Mouse (Mus musculus) kidney, embryonic 14.5 days (tissue): ENCODE measurements around the gene 4930519G04Rik. TPM values are rescaled to one million over a fixed set of nuclear protein-coding genes. Genes with fewer than 3 reads are reported as not detected.
"Not testable (repeated sequence)": the region's sequence is repeated elsewhere in the genome, so short reads cannot be mapped to it uniquely, and the experiment has no call there.

Experiments used
- ATAC-seq: fragments of 200-750 bp; cut with Nextera tagmentation; 2 replicates; pipeline ENCODE4 v1.8.0; 2017; ENCODE audit warnings: moderate number of reproducible peaks, mild to moderate bottlenecking, moderate TSS enrichment, moderate library complexity; ENCODE audit not compliant: low FRiP score, low TSS enrichment
- H3K27ac ChIP-seq: fragments of 300-500 bp; sonication (generic); 2 replicates; pipeline ENCODE4 v1.5.1; 2014; ENCODE audit warnings: low read depth, mild to moderate bottlenecking, low read length, moderate library complexity, mixed read lengths
- H3K27me3 ChIP-seq: fragments of 300-500 bp; sonication (generic); 2 replicates; pipeline ENCODE4 v1.6.1; 2014; ENCODE audit warnings: mild to moderate bottlenecking, low read length; ENCODE audit not compliant: control insufficient read depth, insufficient read depth
- H3K36me3 ChIP-seq: fragments of 300-500 bp; sonication (generic); 2 replicates; pipeline ENCODE4 v1.6.1; 2014; ENCODE audit warnings: low read length, mixed read lengths; ENCODE audit not compliant: control insufficient read depth, insufficient read depth
- H3K4me1 ChIP-seq: fragments of 300-500 bp; sonication (generic); 2 replicates; pipeline ENCODE4 v1.6.1; 2014; ENCODE audit warnings: low read length, mixed read lengths; ENCODE audit not compliant: control insufficient read depth, insufficient read depth
- H3K4me2 ChIP-seq: fragments of 300-500 bp; sonication (generic); replicated peaks from 2 replicates; pipeline ENCODE4 v1.6.1; 2014; ENCODE audit warnings: low read depth, mild to moderate bottlenecking, low read length
- H3K4me3 ChIP-seq: fragments of 300-500 bp; sonication (generic); 2 replicates; pipeline ENCODE4 v1.5.1; 2014; ENCODE audit warnings: mild to moderate bottlenecking, low read length
- H3K9ac ChIP-seq: fragments of 300-500 bp; sonication (generic); 2 replicates; pipeline ENCODE4 v1.6.1; 2014; ENCODE audit warnings: low read depth, mild to moderate bottlenecking, low read length, moderate library complexity
- H3K9me3 ChIP-seq: fragments of 300-500 bp; sonication (generic); 2 replicates; pipeline ENCODE4 v1.6.1; 2016; ENCODE audit warnings: low read length; ENCODE audit not compliant: control insufficient read depth
- WGBS: fragments of 180-500 bp; shearing (Covaris S2); extraction: QIAGEN DNeasy Blood & Tissue Kit; methylation state at CpG from one replicate; pipeline ENCODE4 v1.1.7; 2014; 5-methylcytosine and 5-hydroxymethylcytosine counted together
- polyA plus RNA-seq: library from polyadenylated mRNA; unstranded; fragments of >200 nt; fragmentation: Nextera tagmentation; extraction: Ambion mirVana; gene quantifications from 2 replicates; pipeline ENCODE4 v1.2.1, GENCODE M21; 2014

4930519G04Rik gene
- polyA plus RNA-seq: not detected in 2 replicates

- H3K4me1 ChIP-seq, H3K27ac ChIP-seq, H3K36me3 ChIP-seq, ATAC-seq, H3K27me3 ChIP-seq, H3K9me3 ChIP-seq, H3K9ac ChIP-seq, H3K4me2 ChIP-seq, H3K4me3 ChIP-seq: not testable (repeated sequence)
- WGBS: 59% methylated on average over 3 of the region's 5 CpGs
Observed at GRCm38 (mm10) chr5:114853364-114853763, at the start of gene 4930519G04Rik. Gene 4930519G04Rik (plus strand): TSS chr5:114853664.

- H3K4me1 ChIP-seq: peaks cover 5% of the 10 kb centered on the region; the same call in 1 of the 2 replicates
- 88% methylated on average over 13 of the region's 13 CpGs for WGBS
- no peak overlapping the region for H3K9ac ChIP-seq
- no peaks in the 10 kb centered on the region for H3K9me3 ChIP-seq
- H3K27ac ChIP-seq: no peak overlapping the region
- ATAC-seq: no peak
- no peaks in the 10 kb centered on the region for H3K27me3 ChIP-seq
- H3K4me2 ChIP-seq: no peak overlapping the region
- H3K36me3 ChIP-seq: peaks cover 74% of the 10 kb centered on the region
- no peak overlapping the region for H3K4me3 ChIP-seq
Observed at GRCm38 (mm10) chr5:114804335-114804734, 49.1 kb upstream of the 4930519G04Rik start.

GRCm38 (mm10) chr5:114804958-114805357 is 48.5 kb upstream of the 4930519G04Rik start:
- H3K36me3 ChIP-seq: peaks cover 73% of the 10 kb centered on the region
- no peak overlapping the region for H3K9ac ChIP-seq
- 51% methylated on average over 3 of the region's 3 CpGs for WGBS
- peaks cover 7% of the 10 kb centered on the region; the same call in 1 of the 2 replicates for H3K4me1 ChIP-seq
- no peaks in the 10 kb centered on the region for H3K9me3 ChIP-seq
- no peak overlapping the region for H3K4me2 ChIP-seq
- no peak overlapping the region for H3K27ac ChIP-seq
- no peak for ATAC-seq
- H3K4me3 ChIP-seq: no peak overlapping the region
- no peaks in the 10 kb centered on the region for H3K27me3 ChIP-seq

- Histone ChIP-seq H3K27ac (peak overlapping the region; percentile 42; the same call in 1 of the 2 replicates), H3K4me2 (no peak overlapping the region), H3K36me3 (peaks cover 69% of the 10 kb centered on the region), H3K27me3 (no peaks in the 10 kb centered on the region), H3K4me3 (no peak overlapping the region), H3K4me1 (peaks cover 7% of the 10 kb centered on the region; the same call in 1 of the 2 replicates), H3K9ac (no peak overlapping the region), H3K9me3 (no peaks in the 10 kb centered on the region)
- WGBS: 74% methylated on average over 15 of the region's 15 CpGs
- no peak for ATAC-seq
Observed at GRCm38 (mm10) chr5:114805436-114806350, 47.8 kb upstream of the 4930519G04Rik start.

GRCm38 (mm10) chr5:114806636-114807035 is 46.8 kb upstream of the 4930519G04Rik start:
- H3K4me2 ChIP-seq: no peak overlapping the region
- H3K27ac ChIP-seq: peak overlapping the region; percentile 42; the same call in 1 of the 2 replicates
- no peaks in the 10 kb centered on the region for H3K27me3 ChIP-seq
- no peaks in the 10 kb centered on the region for H3K9me3 ChIP-seq
- H3K36me3 ChIP-seq: peaks cover 70% of the 10 kb centered on the region
- 76% methylated on average over 8 of the region's 8 CpGs for WGBS
- H3K4me1 ChIP-seq: peaks cover 7% of the 10 kb centered on the region; the same call in 1 of the 2 replicates
- H3K4me3 ChIP-seq: no peak overlapping the region
- H3K9ac ChIP-seq: no peak overlapping the region
- no peak for ATAC-seq

- Histone ChIP-seq H3K9ac (no peak overlapping the region), H3K27me3 (no peaks in the 10 kb centered on the region), H3K4me3 (no peak overlapping the region), H3K4me2 (no peak overlapping the region), H3K9me3 (no peaks in the 10 kb centered on the region), H3K27ac (peak overlapping the region; percentile 56; the same call in 1 of the 2 replicates), H3K4me1 (peaks cover 7% of the 10 kb centered on the region; the same call in 1 of the 2 replicates), H3K36me3 (peaks cover 68% of the 10 kb centered on the region)
- WGBS: 60% methylated on average over 9 of the region's 9 CpGs
- no peak for ATAC-seq
Observed at GRCm38 (mm10) chr5:114807063-114807462, 46.4 kb upstream of the 4930519G04Rik start.

GRCm38 (mm10) chr5:114807468-114807867 is 46.0 kb upstream of the 4930519G04Rik start:
- ATAC-seq: no peak
- 37% methylated on average over 8 of the region's 8 CpGs for WGBS
- Histone ChIP-seq H3K4me1 (peaks cover 7% of the 10 kb centered on the region; the same call in 1 of the 2 replicates), H3K27ac (peak overlapping the region; percentile 56; the same call in 1 of the 2 replicates), H3K27me3 (no peaks in the 10 kb centered on the region), H3K9ac (no peak overlapping the region), H3K36me3 (peaks cover 66% of the 10 kb centered on the region), H3K9me3 (no peaks in the 10 kb centered on the region), H3K4me3 (no peak overlapping the region), H3K4me2 (no peak overlapping the region)

- H3K36me3 ChIP-seq: peaks cover 61% of the 10 kb centered on the region
- WGBS: 66% methylated on average over 6 of the region's 6 CpGs
- 0 out of 2 replicates have a peak overlapping the region, but pooled peaks have one; percentile 56 for H3K27ac ChIP-seq
- H3K9me3 ChIP-seq: no peaks in the 10 kb centered on the region
- no peak overlapping the region for H3K9ac ChIP-seq
- no peaks in the 10 kb centered on the region for H3K27me3 ChIP-seq
- no peak overlapping the region for H3K4me2 ChIP-seq
- ATAC-seq: no peak
- H3K4me3 ChIP-seq: no peak overlapping the region
- peaks cover 7% of the 10 kb centered on the region; the same call in 1 of the 2 replicates for H3K4me1 ChIP-seq
Observed at GRCm38 (mm10) chr5:114807893-114808292, 45.6 kb upstream of the 4930519G04Rik start.

GRCm38 (mm10) chr5:114808385-114808784 is 45.1 kb upstream of the 4930519G04Rik start:
- H3K4me3 ChIP-seq: no peak overlapping the region
- H3K4me1 ChIP-seq: peaks cover 7% of the 10 kb centered on the region; the same call in 1 of the 2 replicates
- no peaks in the 10 kb centered on the region for H3K9me3 ChIP-seq
- no peak overlapping the region for H3K27ac ChIP-seq
- H3K9ac ChIP-seq: no peak overlapping the region
- H3K36me3 ChIP-seq: peaks cover 57% of the 10 kb centered on the region
- 80% methylated on average over 8 of the region's 8 CpGs for WGBS
- no peak for ATAC-seq
- H3K27me3 ChIP-seq: no peaks in the 10 kb centered on the region
- no peak overlapping the region for H3K4me2 ChIP-seq
